ENCODE assay signal across 11 mouse cellular contexts in the genomic region with DNA sequence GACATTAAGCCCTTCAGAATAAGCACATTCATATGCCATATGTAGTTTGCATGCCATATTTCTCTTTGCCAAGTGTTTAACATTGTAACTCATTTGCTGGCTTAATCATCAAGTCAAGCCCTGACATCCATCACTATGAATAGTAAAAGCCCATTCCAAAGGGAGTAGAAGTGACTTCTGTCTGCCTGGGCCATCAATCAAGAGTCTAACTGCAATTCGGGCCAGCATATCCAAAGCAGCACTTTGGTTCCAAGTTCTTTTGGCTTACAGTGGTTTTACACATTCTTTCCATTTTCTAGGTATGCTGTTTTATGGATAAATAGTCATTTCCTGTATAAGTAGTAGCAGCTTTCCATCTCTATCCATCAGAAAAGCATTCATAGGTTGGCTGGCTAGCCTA.
"Had no signal": no experiment of that assay in that cellular context is flagged by ENCODE, and none has a peak within 500 bp of the region (broad histone marks: within the 10 kb centered on the region; RNA-seq: fewer than 3 reads in every experiment).

No protein-coding gene starts in this region.

- H3K27me3 ChIP-seq: liver, embryonic 13.5 days had no signal

- H3K4me1 ChIP-seq: liver, embryonic 13.5 days had no signal

- ATAC-seq: intestine, postnatal 0 days had no signal

- DNase-seq: kidney, adult 2 months; kidney, postnatal 10 days; kidney, postnatal 4 days; liver, embryonic 13.5 days; lung, adult 2 months; lung, postnatal 14 days; lung, postnatal 4 days; midbrain, embryonic 14.5 days; thymus, postnatal 25 days had no signal

- H3K36me3 ChIP-seq: liver, embryonic 13.5 days had no signal

- H3K4me2 ChIP-seq: liver, embryonic 13.5 days; midbrain, embryonic 11.5 days had no signal

- H3K27ac ChIP-seq: liver, embryonic 13.5 days had no signal

- H3K4me3 ChIP-seq: liver, embryonic 13.5 days had no signal

- H3K9ac ChIP-seq: liver, embryonic 13.5 days had no signal

- H3K9me3 ChIP-seq: liver, embryonic 13.5 days had no signal
